Mouse (Mus musculus) CH12.LX (cell line): ENCODE measurements around the gene Adap1.

Experiments
- CTCF ChIP-seq, 2 experiments: IDR thresholded peaks in 1 of 2; conservative IDR thresholded peaks in 1 of 2; 2 replicates each; pipeline ENCODE4 v1.5.1; 2011 to 2012; ENCODE audit warnings: low read depth in 2 of 2, low read length in 2 of 2, improper control_type of control experiment in 1 of 2, inconsistent platforms in 1 of 2, mild to moderate bottlenecking in 1 of 2, moderate library complexity in 1 of 2
- POLR2A ChIP-seq: IDR thresholded peaks from 2 replicates; pipeline ENCODE4 v1.6.1; 2011; ENCODE audit warnings: low read depth, mild to moderate bottlenecking, improper control_type of control experiment, low read length
- POLR2AphosphoS2 ChIP-seq: IDR thresholded peaks from 2 replicates; pipeline ENCODE4 v1.6.1; 2011; ENCODE audit warnings: low read depth, low read length, improper control_type of control experiment
- TCF12 ChIP-seq: IDR thresholded peaks from 2 replicates; pipeline ENCODE4 v1.6.1; 2014; ENCODE audit warnings: low read depth, mild to moderate bottlenecking, inconsistent platforms, low read length, improper control_type of control experiment
- ZMIZ1 ChIP-seq: IDR thresholded peaks from 2 replicates; pipeline ENCODE4 v1.6.1; 2012; ENCODE audit warnings: low read depth, mild to moderate bottlenecking, inconsistent platforms, low read length, improper control_type of control experiment

- TF ChIP-seq CTCF (conservative IDR thresholded peaks at IDR 0.05 in 1 of 2, IDR thresholded peaks at IDR 0.05 in 1 of 2; ENCODE audit: low read depth in 2 of 2, low read length in 2 of 2), result no peak
- no peak for TF ChIP-seq POLR2AphosphoS2
- no peak for TF ChIP-seq ZMIZ1
- TF ChIP-seq TCF12, result no peak
- TF ChIP-seq POLR2A, result no peak
Observed at GRCm38 (mm10) chr5:139277287-139277686, 48.1 kb downstream of the Adap1 start.
